Mouse (Mus musculus): ENCODE data around the gene Nanos2.

Nanos2 gene

GRCm38 (mm10) chr7:19016042-19016441 lies 28.8 kb downstream of the Nanos2 start:
- no peak for DNase-seq (ENCODE audit: low read depth in 1 of 2, low spot score in 2 of 2)

- no peak for DNase-seq (ENCODE audit: low read depth in 1 of 2, low spot score in 2 of 2)
These were observed 30.7 kb downstream of the Nanos2 start for GRCm38 (mm10) chr7:19017909-19018308.

GRCm38 (mm10) chr7:19021048-19021447 lies 33.8 kb downstream of the Nanos2 start:
- DNase-seq (ENCODE audit: low read depth in 1 of 2, low spot score in 2 of 2): no peak

- DNase-seq (ENCODE audit: low read depth in 1 of 2, low spot score in 2 of 2): no peak
These were observed 35.2 kb downstream of the Nanos2 start for GRCm38 (mm10) chr7:19022189-19022958.

- no peak for DNase-seq (ENCODE audit: low read depth in 1 of 2, low spot score in 2 of 2)
These were observed 36.2 kb downstream of the Nanos2 start, which contains the start of gene Foxa3 for GRCm38 (mm10) chr7:19023357-19023814. Gene Foxa3 (minus strand): TSS chr7:19023538.

- DNase-seq (ENCODE audit: low read depth in 1 of 2, low spot score in 2 of 2): peak; percentile 91 to 93
These were observed 36.9 kb downstream of the Nanos2 start, which contains the start of gene Sympk for GRCm38 (mm10) chr7:19024096-19024506. Gene Sympk (plus strand): TSS chr7:19024377.

GRCm38 (mm10) chr7:19024581-19025255 lies 37.5 kb downstream of the Nanos2 start:
- DNase-seq (ENCODE audit: low read depth in 1 of 2, low spot score in 2 of 2): peak in 1 of 2 experiments; percentile 14

GRCm38 (mm10) chr7:19028067-19028466 lies 40.9 kb downstream of the Nanos2 start:
- DNase-seq (ENCODE audit: low read depth in 1 of 2, low spot score in 2 of 2): no peak

GRCm38 (mm10) chr7:19029084-19029653 lies 42.0 kb downstream of the Nanos2 start:
- DNase-seq (ENCODE audit: low read depth in 1 of 2, low spot score in 2 of 2): peak in 1 of 2 experiments; percentile 25

GRCm38 (mm10) chr7:19031641-19032040 lies 44.4 kb downstream of the Nanos2 start:
- no peak for DNase-seq (ENCODE audit: low read depth in 1 of 2, low spot score in 2 of 2)
